18 mouse cellular contexts compared by ENCODE assay signal in genomic region chr14:11762995-11763394, GRCm38 (mm10).
A peak's percentile ranks its signal among the peaks of the same experiment; 100 is the strongest.
DNase-seq lines count a peak whose midpoint lies in the region; ATAC-seq and TF ChIP-seq lines count a peak whose summit lies in the region.
"Had no signal": no experiment of that assay in that cellular context is flagged by ENCODE, and none has a peak within 500 bp of the region (broad histone marks: within the 10 kb centered on the region; RNA-seq: fewer than 3 reads in every experiment).

No protein-coding gene starts in this region.

- ATAC-seq in heart, embryonic 13.5 days (ENCODE audit: extremely low read depth, insufficient number of reproducible peaks, low FRiP score, low TSS enrichment), result no peak
- peak; percentile 68 for ATAC-seq in kidney, postnatal 0 days (replicated peaks; ENCODE audit: low FRiP score, low read depth)
- peak; percentile 70 for ATAC-seq in embryonic facial prominence, embryonic 12.5 days (ENCODE audit: insufficient number of reproducible peaks, insufficient read depth, low FRiP score, low TSS enrichment)
- ATAC-seq: activated CD4-positive, CD25-positive, alpha-beta regulatory T cell, adult 4 months; forebrain, embryonic 16.5 days; intestine, embryonic 16.5 days; Patski had no signal

- H3K9ac ChIP-seq in heart, embryonic 13.5 days, result no peak overlapping the region
- H3K9ac ChIP-seq in kidney, postnatal 0 days (ENCODE audit: low read depth, low read length), result no peak overlapping the region
- H3K9ac ChIP-seq in embryonic facial prominence, embryonic 12.5 days, result no peak overlapping the region
- H3K9ac ChIP-seq: hindbrain, embryonic 15.5 days; liver, embryonic 15.5 days had no signal

- H3K4me3 ChIP-seq in heart, embryonic 13.5 days, result no peak overlapping the region
- no peak overlapping the region for H3K4me3 ChIP-seq in kidney, postnatal 0 days (replicated peaks; ENCODE audit: low read depth, low read length)
- H3K4me3 ChIP-seq in embryonic facial prominence, embryonic 12.5 days, result no peak overlapping the region
- H3K4me3 ChIP-seq: hindbrain, embryonic 15.5 days; liver, embryonic 15.5 days had no signal

- 34% methylated on average over 7 of the region's 7 CpGs for WGBS in heart, embryonic 13.5 days
- 51% methylated on average over 7 of the region's 7 CpGs for WGBS in kidney, postnatal 0 days
- whole genome bisulfite sequencing in embryonic facial prominence, embryonic 12.5 days, result 44% methylated on average over 7 of the region's 7 CpGs

- DNase-seq in heart, adult 8-10 months (ENCODE audit: low spot score), result no peak
- DNase-seq in kidney, postnatal 0 days (ENCODE audit: low spot score), result peak; percentile 76
- no peak for DNase-seq in kidney, postnatal 10 days
- DNase-seq in skeletal muscle tissue, adult 2 months (ENCODE audit: low read depth, low spot score), result peak; percentile 20
- DNase-seq in layer of hippocampus, postnatal 25 days (ENCODE audit: extremely low spot score in 1 of 2, low spot score in 1 of 2), result no peak
- DNase-seq in thymus, postnatal 4 days, result no peak
- DNase-seq: cerebellum, adult 8-10 months; lung, postnatal 10 days; spleen, adult 18-20 months; thymus, adult 18-20 months had no signal

- peak overlapping the region; percentile 19; the same call in 1 of the 2 replicates for H3K4me2 ChIP-seq in heart, embryonic 13.5 days
- H3K4me2 ChIP-seq in kidney, postnatal 0 days (ENCODE audit: low read length), result no peak overlapping the region
- no peak overlapping the region; the same call in 1 of the 2 replicates for H3K4me2 ChIP-seq in embryonic facial prominence, embryonic 12.5 days (replicated peaks)
- H3K4me2 ChIP-seq: hindbrain, embryonic 15.5 days; liver, embryonic 15.5 days had no signal

- no peaks in the 10 kb centered on the region for H3K9me3 ChIP-seq in heart, embryonic 13.5 days
- H3K9me3 ChIP-seq in kidney, postnatal 0 days (replicated peaks; ENCODE audit: low read length), result no peaks in the 10 kb centered on the region
- no peaks in the 10 kb centered on the region for H3K9me3 ChIP-seq in embryonic facial prominence, embryonic 12.5 days
- H3K9me3 ChIP-seq: hindbrain, embryonic 15.5 days; liver, embryonic 15.5 days had no signal

- no peaks in the 10 kb centered on the region for H3K27me3 ChIP-seq in heart, embryonic 13.5 days (replicated peaks)
- H3K27me3 ChIP-seq in kidney, postnatal 0 days (ENCODE audit: insufficient read depth, low read length), result no peaks in the 10 kb centered on the region
- H3K27me3 ChIP-seq in embryonic facial prominence, embryonic 12.5 days, result no peaks in the 10 kb centered on the region
- H3K27me3 ChIP-seq: hindbrain, embryonic 15.5 days; liver, embryonic 15.5 days; Patski had no signal

- H3K36me3 ChIP-seq in heart, embryonic 13.5 days, result no peaks in the 10 kb centered on the region
- no peaks in the 10 kb centered on the region for H3K36me3 ChIP-seq in kidney, postnatal 0 days (ENCODE audit: insufficient read depth, low read length)
- H3K36me3 ChIP-seq in embryonic facial prominence, embryonic 12.5 days, result no peaks in the 10 kb centered on the region
- H3K36me3 ChIP-seq: hindbrain, embryonic 15.5 days; liver, embryonic 15.5 days had no signal

- TF ChIP-seq CTCF in kidney, postnatal 0 days (IDR thresholded peaks at IDR 0.05; ENCODE audit: low read depth), result no peak

- H3K27ac ChIP-seq in heart, embryonic 13.5 days (replicated peaks), result no peak overlapping the region
- H3K27ac ChIP-seq in kidney, postnatal 0 days, result no peak overlapping the region
- 0 out of 2 replicates have a peak overlapping the region, but pooled peaks have one; percentile 11 for H3K27ac ChIP-seq in embryonic facial prominence, embryonic 12.5 days
- H3K27ac ChIP-seq: hindbrain, embryonic 15.5 days; liver, embryonic 15.5 days had no signal

- H3K4me1 ChIP-seq in heart, embryonic 13.5 days, result peaks cover 66% of the 10 kb centered on the region
- H3K4me1 ChIP-seq in kidney, postnatal 0 days (replicated peaks; ENCODE audit: insufficient read depth, low read length), result peaks cover 6% of the 10 kb centered on the region; the same call in 1 of the 2 replicates
- H3K4me1 ChIP-seq in embryonic facial prominence, embryonic 12.5 days, result peaks cover 20% of the 10 kb centered on the region
- H3K4me1 ChIP-seq: liver, embryonic 15.5 days had no signal

Comparison
In these comparisons a context has a peak if more than half of its experiments do, and no peak if none do; other contexts are left out.
1. DNase-seq: peak in kidney, postnatal 0 days (single experiment) and skeletal muscle tissue, adult 2 months (single experiment); none in heart, adult 8-10 months (single experiment), kidney, postnatal 10 days (single experiment), layer of hippocampus, postnatal 25 days (0 of 2) and thymus, postnatal 4 days (single experiment).